Mouse (Mus musculus) liver, adult (tissue): Measurements from ENCODE around the gene Cngb1.

Experiments used
- GATA4 ChIP-seq: IDR thresholded peaks from 2 replicates; pipeline ENCODE4 v1.6.1; 2014; ENCODE audit warnings: mild to moderate bottlenecking, low read length; ENCODE audit not compliant: insufficient replicate concordance

Gene Cngb1

DNA sequence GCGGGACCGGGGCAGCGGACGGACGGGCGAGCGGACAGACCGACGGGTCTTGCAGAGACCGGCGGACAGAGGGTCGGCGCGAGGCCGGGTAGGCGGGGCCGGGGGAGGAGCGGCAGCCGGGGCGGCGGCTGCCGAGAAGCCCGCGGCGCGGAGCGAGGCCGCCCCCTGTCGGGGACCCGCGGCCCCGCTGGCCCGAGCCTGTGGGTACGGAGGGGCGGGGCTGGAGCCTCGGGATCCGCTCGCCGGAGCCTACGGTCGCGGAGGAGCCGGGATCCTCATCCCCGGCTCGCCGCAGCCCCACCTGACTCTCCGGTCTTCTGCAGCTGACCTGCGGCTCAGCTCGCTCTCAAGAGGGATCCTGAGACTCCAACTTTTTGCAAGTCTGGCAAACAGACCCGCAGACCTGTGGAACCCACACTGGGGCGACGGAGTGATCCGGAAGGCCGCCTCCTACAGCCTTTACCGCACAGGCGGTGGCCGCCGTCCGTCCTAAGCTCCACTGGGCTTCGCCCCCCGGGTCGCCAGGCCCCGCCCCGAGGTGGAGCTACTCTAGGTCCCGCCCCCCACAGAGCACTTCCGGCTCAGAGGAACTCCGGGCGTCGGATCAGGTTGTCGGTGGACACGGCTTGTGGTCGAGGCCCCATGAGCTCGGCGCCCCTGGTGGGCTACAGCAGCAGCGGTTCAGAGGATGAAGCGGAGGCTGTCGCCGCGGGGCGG lies 25.5 kb upstream of the Cngb1 start, which contains the start of the genes Zfp319 and Usb1:
Gene Zfp319 (minus strand): TSS at position 231 of the 717 bp plus-strand sequence.
Gene Usb1 (plus strand): TSS at position 565 of the 717 bp plus-strand sequence.
- TF ChIP-seq GATA4, result no peak

DNA sequence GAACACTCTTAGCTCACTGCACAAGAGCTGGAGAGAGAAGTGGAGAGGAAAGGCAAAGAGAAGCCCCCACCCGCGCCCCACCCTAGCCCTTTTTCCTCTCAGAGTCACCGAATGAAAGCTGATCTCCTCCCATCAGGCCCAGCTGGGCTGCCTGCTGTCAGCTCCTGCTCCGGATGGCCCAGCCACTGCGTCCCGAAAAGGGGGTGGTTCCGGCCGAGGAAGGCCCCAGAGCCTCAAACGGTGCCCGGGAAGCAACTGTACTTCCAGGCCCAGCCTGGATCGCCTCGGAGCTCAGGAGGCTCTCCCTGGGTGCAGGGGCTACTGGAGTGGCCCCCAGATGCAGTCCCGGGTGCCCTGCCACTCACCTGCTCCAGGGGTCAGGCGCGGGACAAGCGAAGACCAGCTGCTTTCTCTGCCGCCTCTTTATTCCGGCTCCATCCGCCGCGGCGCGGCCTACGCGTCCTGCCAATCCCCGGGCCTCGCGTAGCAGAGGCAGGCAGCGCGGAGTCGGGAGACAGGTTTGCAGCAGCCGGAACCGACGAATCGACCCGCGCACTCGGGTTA lies 24.9 kb upstream of the Cngb1 start:
- TF ChIP-seq GATA4, result no peak

DNA sequence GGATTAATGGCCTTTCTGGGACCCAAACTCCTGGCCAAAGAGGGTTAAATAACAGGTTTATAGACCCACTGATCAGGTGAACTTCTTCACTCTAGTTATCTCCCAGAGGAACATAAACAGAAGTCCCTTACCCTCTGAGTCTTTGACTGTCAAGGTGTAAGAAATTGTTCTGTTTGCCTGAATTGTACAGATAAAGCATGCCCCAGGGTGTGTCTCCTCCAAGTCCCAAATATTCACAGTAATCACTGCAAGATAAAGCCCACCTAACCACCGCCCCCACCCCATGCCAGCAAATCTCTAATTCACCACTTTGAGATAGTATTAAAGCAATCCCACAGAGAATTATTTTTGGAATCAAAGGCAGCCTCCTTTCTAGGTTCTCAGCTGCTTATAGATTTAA lies 24.0 kb upstream of the Cngb1 start:
- TF ChIP-seq GATA4, result no peak

DNA sequence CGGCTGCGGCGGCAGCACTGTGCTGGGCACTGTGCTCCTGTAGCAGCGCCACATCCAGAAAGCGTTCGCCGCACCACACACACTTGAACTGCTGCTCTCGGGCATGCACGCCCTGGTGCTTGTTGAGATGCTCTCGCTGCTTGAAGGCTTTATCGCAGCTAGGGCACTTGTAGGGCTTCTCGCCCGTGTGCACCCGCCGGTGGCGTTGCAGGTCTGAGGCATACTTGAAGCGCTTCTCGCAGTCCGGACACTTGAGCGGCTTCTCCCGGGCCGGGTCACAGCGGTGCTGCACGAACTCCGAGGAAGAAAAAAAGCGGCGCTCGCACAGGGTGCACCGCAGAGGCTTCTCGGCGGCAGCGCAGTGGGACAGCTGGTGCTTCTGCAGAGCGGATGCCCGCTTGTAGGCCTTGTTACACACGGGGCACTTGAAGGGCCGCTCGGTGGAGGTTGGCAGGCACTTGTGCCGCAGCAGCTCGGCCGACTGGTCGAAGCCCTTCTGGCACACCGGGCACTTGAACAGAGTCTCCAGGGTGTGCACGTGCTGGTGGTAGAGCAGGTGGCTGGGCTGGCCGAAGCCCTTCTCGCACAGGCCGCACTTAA lies 21.6 kb upstream of the Cngb1 start:
- no peak for TF ChIP-seq GATA4

DNA sequence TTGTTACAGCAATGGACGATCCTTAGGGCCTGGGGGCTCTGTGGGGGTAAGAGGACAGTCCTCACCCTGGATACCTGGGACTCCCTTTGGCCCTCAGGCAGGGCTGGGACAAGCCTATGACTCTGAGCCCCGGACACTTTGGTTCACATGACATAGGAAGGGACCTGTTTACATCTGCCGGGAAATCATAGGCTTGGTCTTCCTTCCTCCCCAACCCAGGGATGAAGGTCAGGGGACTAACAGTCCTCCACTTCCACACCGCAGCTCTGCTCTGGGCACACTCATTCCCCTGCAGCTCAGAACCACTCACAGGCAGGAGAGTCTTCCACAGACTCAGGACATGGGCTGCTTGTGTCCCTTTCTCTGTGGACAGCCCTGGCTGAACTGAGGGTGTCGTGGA lies 20.4 kb upstream of the Cngb1 start:
- no peak for TF ChIP-seq GATA4

DNA sequence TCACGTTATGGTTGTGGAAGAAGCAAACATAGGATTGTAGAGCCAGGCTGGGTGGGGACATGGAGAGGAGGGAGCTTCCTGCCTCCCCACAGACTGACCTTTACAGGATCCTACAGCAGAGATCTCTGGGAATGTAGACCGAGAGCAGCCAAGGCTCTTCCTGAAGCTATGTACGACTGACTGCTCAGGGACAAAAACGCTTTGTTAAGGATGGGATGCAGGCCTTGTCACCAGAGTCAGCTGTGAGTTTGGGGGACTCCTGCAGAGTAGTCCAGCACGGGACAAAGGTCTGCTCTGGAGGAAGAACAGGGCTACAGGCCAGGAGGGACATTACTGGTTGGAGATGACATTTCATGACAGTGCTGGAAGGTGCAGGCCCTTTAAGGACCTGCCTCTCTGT lies 18.3 kb upstream of the Cngb1 start:
- no peak for TF ChIP-seq GATA4

DNA sequence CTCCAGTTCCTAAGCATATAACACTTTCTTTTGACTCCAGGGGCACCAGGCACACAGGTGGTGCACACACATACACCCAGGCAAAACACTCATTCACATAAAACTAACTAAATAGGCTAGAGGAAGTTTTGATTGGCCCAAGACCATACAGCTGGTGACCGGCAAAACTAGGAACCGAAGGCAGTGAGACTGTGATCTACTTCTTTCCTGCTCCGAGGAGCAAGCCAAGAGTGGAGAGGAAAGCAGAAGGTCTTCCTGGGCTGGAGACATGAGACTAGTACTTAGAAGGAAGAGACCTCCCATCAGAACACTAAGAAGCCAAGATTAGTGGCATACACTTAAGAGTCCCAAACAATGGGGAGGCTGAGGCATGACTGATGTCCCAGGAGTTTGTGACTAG lies 16.8 kb upstream of the Cngb1 start:
- TF ChIP-seq GATA4, result no peak

DNA sequence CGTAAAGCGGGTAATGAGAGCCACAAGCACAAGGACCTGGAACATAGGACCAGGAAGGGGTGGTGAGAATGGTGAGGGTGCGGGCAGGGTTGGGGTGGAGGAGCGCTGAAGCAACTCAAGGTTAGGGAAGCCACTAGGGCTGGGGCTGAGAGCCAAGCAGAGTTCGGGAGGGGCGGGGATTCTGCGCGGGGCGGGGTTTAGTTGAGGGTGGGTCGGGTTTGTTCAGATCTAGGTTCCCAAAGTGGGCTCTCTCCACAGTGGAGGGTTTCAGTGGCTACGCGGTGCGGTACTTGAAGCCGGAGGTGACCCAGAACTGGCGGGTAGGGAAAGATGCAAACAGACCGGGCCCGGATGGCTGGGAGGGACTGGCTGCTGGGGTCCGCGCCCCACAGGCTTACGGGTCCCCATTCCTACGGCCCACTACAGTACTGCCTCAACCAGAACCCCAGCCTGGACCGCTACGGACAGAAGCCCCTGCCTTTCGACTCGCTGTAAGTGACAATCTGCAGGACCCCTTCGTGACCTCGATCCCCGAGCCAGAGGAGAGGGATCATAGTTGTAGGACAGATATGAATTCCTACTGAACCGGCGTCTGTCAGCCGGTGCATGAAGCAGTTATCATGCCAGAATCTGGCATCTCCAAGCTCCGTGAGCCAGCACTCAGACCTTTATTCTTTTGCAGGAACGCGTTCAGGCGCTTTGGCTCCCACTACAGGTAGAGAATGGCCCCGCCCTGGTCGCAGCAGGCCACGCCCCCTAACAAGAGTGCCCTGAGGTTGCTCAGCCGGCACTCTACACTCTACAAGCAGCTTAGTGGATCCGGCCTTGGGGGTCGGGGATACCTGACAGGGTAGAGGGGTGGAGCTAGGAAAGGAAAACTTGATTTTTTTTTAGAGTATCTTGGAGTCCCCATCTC lies 14.1 kb upstream of the Cngb1 start:
- no peak for TF ChIP-seq GATA4

DNA sequence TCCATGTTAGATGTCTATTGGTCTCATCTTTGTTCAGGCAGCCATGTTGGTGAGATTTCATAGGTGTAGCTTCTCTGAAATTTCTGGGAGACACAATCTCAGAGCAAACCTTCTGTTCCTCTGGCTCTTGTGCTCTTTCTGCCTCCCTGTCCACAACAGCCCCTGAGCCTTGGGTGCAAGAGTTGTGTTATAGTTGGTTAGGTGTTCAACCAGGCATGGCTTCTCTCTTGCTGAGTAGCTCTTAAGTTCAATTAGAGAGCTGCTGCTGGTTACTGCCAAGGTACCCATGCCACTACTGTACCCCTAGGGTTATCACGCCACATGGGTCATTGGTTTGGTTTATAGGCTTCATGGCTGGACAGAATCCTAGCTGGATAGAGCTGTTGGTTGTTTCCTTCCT lies 9.0 kb upstream of the Cngb1 start:
- TF ChIP-seq GATA4, result no peak

DNA sequence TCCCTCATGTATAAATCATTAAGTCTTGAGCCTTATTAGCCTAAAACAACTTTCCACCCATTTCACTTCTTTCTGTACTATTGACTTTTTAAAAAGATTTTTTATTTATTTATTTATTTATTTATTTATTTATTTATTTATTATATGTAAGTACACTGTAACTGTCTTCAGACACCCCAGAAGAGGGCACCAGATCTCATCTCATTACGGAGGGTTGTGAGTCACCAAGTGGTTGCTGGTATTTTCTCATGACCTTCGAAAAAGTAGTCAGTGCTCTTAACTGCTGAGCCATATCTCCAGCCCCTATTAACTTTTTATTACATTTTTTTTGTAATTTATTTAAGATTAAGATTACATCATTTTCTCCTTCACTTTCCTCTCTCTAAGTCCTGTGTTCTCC lies 8.3 kb upstream of the Cngb1 start:
- TF ChIP-seq GATA4, result no peak

DNA sequence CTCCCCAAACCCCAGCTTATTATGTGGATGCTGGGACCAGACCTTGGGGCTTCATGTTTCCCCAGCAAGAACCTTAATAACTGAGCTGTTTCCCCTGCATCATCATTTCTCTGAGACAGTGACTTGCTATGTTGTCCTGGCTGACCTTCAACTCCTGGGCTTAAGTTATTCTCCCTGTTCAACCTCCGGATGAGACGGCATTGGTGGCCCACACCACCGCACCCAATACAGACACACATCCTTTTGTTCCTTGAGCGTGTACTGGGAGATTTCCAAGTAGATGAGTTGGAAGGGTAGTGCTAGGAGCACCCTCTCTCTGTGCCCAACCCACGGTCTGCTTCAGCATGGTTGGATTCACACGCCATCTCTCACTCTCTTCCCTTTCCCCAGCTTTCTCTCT lies 7.5 kb upstream of the Cngb1 start:
- TF ChIP-seq GATA4, result no peak

DNA sequence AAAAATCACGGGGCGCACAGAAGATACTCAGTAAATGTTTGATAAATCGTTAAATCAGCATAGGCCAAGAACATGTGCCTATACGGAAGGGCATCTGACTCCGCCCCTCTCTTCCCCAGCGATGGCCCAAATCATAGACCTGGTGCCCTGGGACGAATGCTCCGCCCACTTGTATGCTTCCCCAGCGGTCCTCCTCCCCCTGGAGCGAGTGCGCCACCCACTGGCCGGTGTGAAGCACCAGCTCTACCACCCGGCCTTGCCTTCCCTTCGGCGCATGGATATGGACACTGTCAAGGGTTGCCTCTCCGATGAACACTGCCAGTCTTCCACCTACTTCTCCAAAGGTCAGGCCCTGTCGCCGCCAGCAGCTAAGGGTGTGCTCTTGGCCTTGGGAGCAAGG lies 6.5 kb upstream of the Cngb1 start:
- TF ChIP-seq GATA4, result no peak

DNA sequence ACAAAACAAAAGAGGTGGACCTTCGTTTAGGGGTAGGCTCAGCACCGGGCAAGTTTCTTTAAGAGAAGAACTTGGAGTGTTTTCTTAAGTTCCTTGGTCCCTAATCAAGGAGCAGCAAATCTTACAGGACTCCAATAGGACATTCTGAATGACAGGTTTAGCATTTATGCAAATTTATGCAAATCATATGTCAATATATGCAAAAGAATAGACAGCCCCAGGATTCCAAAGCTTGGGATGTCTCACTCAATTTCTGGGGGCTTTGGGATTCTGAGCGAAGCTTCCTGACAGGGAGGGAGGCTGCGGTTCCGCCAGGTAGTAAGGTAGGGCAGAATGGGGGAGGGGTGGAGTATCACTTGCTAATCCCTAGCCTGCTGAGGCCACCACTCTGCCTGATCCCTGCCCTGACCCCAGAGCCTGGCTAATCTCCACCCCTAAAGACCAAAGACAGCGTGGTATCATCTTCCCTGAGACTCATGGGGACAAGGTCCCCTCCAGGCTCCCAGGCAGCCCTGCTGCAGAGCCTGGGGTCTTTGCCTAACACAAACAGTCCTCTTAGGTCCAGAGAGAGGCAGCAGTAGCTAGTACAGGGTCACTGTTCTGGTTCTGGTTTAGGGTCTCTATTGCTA lies 4.1 kb upstream of the Cngb1 start, which contains the start of gene Tepp:
Gene Tepp (plus strand): TSS at position 225 of the 629 bp plus-strand sequence.
- TF ChIP-seq GATA4, result no peak

DNA sequence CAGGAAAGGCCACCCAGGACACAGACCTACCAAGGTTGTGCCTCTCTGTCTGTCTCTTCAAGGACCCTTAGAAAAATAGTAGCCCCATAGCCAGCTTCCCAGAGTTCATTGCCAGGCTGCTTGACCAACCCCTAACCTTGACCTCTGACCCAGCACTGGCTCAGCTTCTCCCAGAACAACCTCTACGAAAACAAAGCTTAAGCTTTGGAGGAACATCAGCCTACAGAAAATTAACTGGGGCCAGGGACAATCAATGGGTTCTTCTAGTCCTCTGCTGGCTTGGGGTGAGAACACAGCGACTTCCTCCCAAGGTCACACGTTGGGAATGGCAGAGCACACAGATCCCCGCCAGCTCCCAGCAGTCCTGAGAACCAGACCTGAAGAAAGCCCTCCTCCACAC lies 859 bp downstream of the Cngb1 start:
- TF ChIP-seq GATA4, result no peak

DNA sequence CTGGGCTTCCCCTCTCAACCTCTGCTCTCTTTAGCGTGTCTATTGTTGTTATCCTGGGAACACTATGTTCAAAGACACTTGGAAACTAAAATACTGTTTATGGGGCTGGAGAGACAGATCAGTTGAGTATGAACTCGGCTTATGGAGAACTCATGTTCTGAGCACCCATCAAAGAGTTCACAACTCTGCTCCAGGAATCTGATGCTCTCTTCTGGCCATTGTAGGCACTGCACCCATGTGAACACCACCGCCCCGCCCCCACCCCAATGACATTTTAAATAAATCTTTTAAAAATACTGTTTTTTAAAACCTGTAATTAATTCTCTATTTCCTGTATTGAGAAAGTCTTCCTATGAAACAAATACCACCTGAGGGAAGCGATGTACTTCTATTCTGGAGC lies 4.0 kb downstream of the Cngb1 start:
- no peak for TF ChIP-seq GATA4

DNA sequence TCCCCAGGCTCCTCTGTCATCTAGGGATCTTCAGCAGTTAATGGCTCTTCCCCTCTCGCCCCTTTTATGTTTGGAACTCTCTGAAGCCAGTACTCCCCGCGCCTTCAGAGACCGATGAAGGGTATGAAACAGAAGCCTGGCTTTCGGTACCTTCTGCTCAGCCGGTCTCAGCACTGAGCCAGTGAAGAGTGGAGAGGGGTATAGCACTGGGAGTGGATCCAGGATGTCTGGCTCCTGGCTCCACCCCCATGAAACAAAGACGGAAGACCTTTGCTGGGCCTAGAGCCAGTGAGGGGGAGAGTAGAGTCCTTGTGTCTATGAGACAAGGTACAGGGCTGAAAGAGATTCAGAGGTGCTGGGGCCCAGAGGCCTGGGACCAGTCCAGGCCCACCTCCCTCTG lies 12.5 kb downstream of the Cngb1 start:
- TF ChIP-seq GATA4, result no peak

DNA sequence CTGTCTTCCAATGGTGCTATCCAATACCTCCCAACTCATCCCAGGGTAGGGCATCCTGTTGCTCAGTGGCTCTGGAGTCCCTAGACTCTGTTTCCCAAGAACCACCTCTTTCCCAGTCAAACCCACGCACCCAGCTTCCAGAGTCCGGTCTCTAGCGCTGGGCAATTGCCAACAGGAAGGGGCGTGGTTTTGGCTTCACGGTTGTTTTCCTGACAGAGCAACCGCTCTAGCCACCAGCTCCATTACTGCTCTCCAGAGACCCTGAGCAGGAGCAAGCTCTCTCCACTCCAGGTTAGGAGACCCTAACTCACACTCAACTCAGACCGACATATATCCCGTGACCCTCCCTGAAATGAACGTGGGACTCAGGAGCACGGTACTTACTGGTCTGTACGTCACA lies 13.2 kb downstream of the Cngb1 start:
- no peak for TF ChIP-seq GATA4
